Mouse (Mus musculus): ENCODE data around the gene Zbtb8os.

DNA sequence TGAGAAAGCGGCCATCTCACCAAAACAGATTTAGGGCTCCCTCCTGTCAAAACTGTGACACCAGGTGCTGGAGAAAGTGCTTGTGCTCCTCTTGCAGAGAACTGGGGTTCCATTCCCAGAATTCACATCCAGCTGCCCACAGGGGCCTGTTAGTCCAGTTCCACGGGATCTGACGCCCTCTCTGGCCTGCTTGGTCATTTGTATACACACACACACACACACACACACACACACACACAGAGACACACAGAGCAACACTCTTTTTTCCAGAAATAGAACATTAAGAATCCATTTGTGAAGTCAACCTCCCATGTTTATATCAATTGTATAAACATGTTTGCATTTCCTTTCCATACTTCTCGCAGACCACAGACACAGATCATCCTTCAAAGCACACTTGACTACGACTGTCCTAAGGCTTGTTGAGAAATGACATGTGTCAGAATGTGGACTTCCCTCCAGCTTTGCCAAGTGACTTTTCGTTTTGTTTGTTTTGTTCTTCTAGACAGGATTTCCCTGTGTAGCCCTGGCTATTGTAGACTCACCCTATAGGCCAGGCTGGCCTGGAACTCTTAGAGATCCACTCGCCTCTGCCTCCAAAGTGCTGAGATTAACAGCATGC, 55.6 kb downstream of the Zbtb8os start:
- TF ChIP-seq CTCF (IDR thresholded peaks at IDR 0.05; ENCODE audit: low read depth): no peak
- TF ChIP-seq EP300 (optimal IDR thresholded peaks at IDR 0.05): no peak

Measured in stomach, postnatal 0 days (tissue).